Mouse (Mus musculus) forebrain, embryonic 13.5 days (tissue): ENCODE results near the gene Nol10. TPM values are rescaled to one million over a fixed set of nuclear protein-coding genes. Genes with fewer than 3 reads are reported as not detected.

Experiments
- ATAC-seq: fragments of 200-750 bp; cut with Nextera tagmentation; 2 replicates; pipeline ENCODE4 v1.8.0; 2017
- H3K27ac ChIP-seq: fragments of 300-500 bp; sonication (generic); 2 replicates; pipeline ENCODE4 v1.5.1; 2015; ENCODE audit warnings: inconsistent platforms, mild to moderate bottlenecking, moderate library complexity
- H3K27me3 ChIP-seq: fragments of 300-500 bp; sonication (generic); 2 replicates; pipeline ENCODE4 v1.6.1; 2015; ENCODE audit warnings: mild to moderate bottlenecking, inconsistent platforms
- H3K36me3 ChIP-seq: fragments of 300-500 bp; sonication (generic); 2 replicates; pipeline ENCODE4 v1.6.1; 2015; ENCODE audit warnings: mild to moderate bottlenecking, inconsistent platforms; ENCODE audit not compliant: poor library complexity, severe bottlenecking
- H3K4me1 ChIP-seq: fragments of 300-500 bp; sonication (generic); 2 replicates; pipeline ENCODE4 v1.6.1; 2015; ENCODE audit warnings: inconsistent platforms
- H3K4me2 ChIP-seq: fragments of 300-500 bp; sonication (generic); 2 replicates; pipeline ENCODE4 v1.6.1; 2015; ENCODE audit warnings: inconsistent platforms, mild to moderate bottlenecking, moderate library complexity
- H3K4me3 ChIP-seq: fragments of 300-500 bp; sonication (generic); 2 replicates; pipeline ENCODE4 v1.5.1; 2015; ENCODE audit warnings: mild to moderate bottlenecking, inconsistent platforms
- H3K9ac ChIP-seq: fragments of 300-500 bp; sonication (generic); 2 replicates; pipeline ENCODE4 v1.6.1; 2015; ENCODE audit warnings: mild to moderate bottlenecking, inconsistent platforms
- H3K9me3 ChIP-seq: fragments of 300-500 bp; sonication (generic); replicated peaks from 2 replicates; pipeline ENCODE4 v1.6.1; 2016; ENCODE audit warnings: inconsistent platforms
- WGBS: fragments of 180-500 bp; shearing (Covaris S2); methylation state at CpG from one replicate; pipeline ENCODE4 v1.1.7; 2015; 5-methylcytosine and 5-hydroxymethylcytosine counted together
- polyA plus RNA-seq: library from polyadenylated mRNA; unstranded; fragments of >200 nt; fragmentation: Nextera tagmentation; extraction: Ambion mirVana; gene quantifications from 2 replicates; pipeline ENCODE4 v1.2.1, GENCODE M21; 2015

Gene Nol10
- polyA plus RNA-seq, 1 experiment from 2014 or later = 26.4 TPM

GRCm38 (mm10) chr12:17425254-17426169 is 77.3 kb downstream of the Nol10 start:
- Histone ChIP-seq H3K9ac (no peak overlapping the region), H3K27ac (no peak overlapping the region), H3K9me3 (no peaks in the 10 kb centered on the region), H3K27me3 (no peaks in the 10 kb centered on the region), H3K4me3 (no peak overlapping the region), H3K36me3 (peaks cover 69% of the 10 kb centered on the region), H3K4me1 (peaks cover 5% of the 10 kb centered on the region), H3K4me2 (no peak overlapping the region)
- WGBS = 86% methylated on average over 11 of the region's 11 CpGs
- ATAC-seq = peak; percentile 53; the same call in 1 of the 2 replicates

GRCm38 (mm10) chr12:17426735-17427134 is 78.5 kb downstream of the Nol10 start:
- ATAC-seq = peak; percentile 38; the same call in 1 of the 2 replicates
- WGBS = 55% methylated on average over 3 of the region's 3 CpGs
- peak overlapping the region; percentile 63 for H3K27ac ChIP-seq
- no peaks in the 10 kb centered on the region for H3K9me3 ChIP-seq
- no peak overlapping the region for H3K9ac ChIP-seq
- H3K4me1 ChIP-seq = peaks cover 5% of the 10 kb centered on the region
- no peaks in the 10 kb centered on the region for H3K27me3 ChIP-seq
- H3K4me2 ChIP-seq = no peak overlapping the region
- no peak overlapping the region for H3K4me3 ChIP-seq
- H3K36me3 ChIP-seq = peaks cover 73% of the 10 kb centered on the region

- ATAC-seq = no peak
- H3K4me1 ChIP-seq = peaks cover 5% of the 10 kb centered on the region
- H3K27me3 ChIP-seq = no peaks in the 10 kb centered on the region
- H3K4me3 ChIP-seq = no peak overlapping the region
- no peak overlapping the region for H3K4me2 ChIP-seq
- WGBS = 68% methylated on average over 2 of the region's 2 CpGs
- peaks cover 63% of the 10 kb centered on the region for H3K36me3 ChIP-seq
- no peak overlapping the region for H3K27ac ChIP-seq
- H3K9me3 ChIP-seq = no peaks in the 10 kb centered on the region
- H3K9ac ChIP-seq = no peak overlapping the region
These were observed 82.3 kb downstream of the Nol10 start for GRCm38 (mm10) chr12:17430578-17430977.

GRCm38 (mm10) chr12:17431166-17431565 is 82.9 kb downstream of the Nol10 start:
- H3K4me3 ChIP-seq = no peak overlapping the region
- WGBS = 89% methylated on average over 5 of the region's 5 CpGs
- H3K4me2 ChIP-seq = no peak overlapping the region
- no peak overlapping the region for H3K9ac ChIP-seq
- H3K27ac ChIP-seq = no peak overlapping the region
- H3K27me3 ChIP-seq = no peaks in the 10 kb centered on the region
- ATAC-seq = no peak
- H3K4me1 ChIP-seq = peaks cover 5% of the 10 kb centered on the region
- H3K36me3 ChIP-seq = peaks cover 57% of the 10 kb centered on the region
- H3K9me3 ChIP-seq = no peaks in the 10 kb centered on the region

- Histone ChIP-seq H3K36me3 (peaks cover 53% of the 10 kb centered on the region), H3K4me1 (peaks cover 1% of the 10 kb centered on the region)
- WGBS = 81% methylated on average over 4 of the region's 4 CpGs
These were observed 83.6 kb downstream of the Nol10 start for GRCm38 (mm10) chr12:17431812-17432332.

GRCm38 (mm10) chr12:17433712-17434111 is 85.5 kb downstream of the Nol10 start:
- H3K36me3 ChIP-seq = peaks cover 44% of the 10 kb centered on the region
- H3K27me3 ChIP-seq = no peaks in the 10 kb centered on the region
- H3K9ac ChIP-seq = no peak overlapping the region
- no peaks in the 10 kb centered on the region for H3K9me3 ChIP-seq
- H3K4me3 ChIP-seq = no peak overlapping the region
- 95% methylated on average over 4 of the region's 4 CpGs for WGBS
- no peak for ATAC-seq
- no peak overlapping the region for H3K4me2 ChIP-seq
- H3K4me1 ChIP-seq = peaks cover 4% of the 10 kb centered on the region
- H3K27ac ChIP-seq = no peak overlapping the region

More at GRCm38 (mm10) chr12:17431812-17432332, 83.6 kb downstream of the Nol10 start:
- Histone ChIP-seq H3K27me3 (no peaks in the 10 kb centered on the region), H3K9ac (no peak overlapping the region), H3K9me3 (no peaks in the 10 kb centered on the region), H3K4me3 (no peak overlapping the region), H3K4me2 (no peak overlapping the region), H3K27ac (no peak overlapping the region)
- no peak for ATAC-seq

- Histone ChIP-seq H3K4me1 (peaks cover 12% of the 10 kb centered on the region), H3K9me3 (no peaks in the 10 kb centered on the region), H3K4me3 (no peak overlapping the region), H3K9ac (no peak overlapping the region), H3K27ac (no peak overlapping the region), H3K36me3 (peaks cover 20% of the 10 kb centered on the region; the same call in 1 of the 2 replicates), H3K27me3 (no peaks in the 10 kb centered on the region), H3K4me2 (no peak overlapping the region)
- WGBS = 92% methylated on average over 2 of the region's 2 CpGs
- ATAC-seq = no peak
These were observed 88.2 kb downstream of the Nol10 start for GRCm38 (mm10) chr12:17436471-17436870.

- 78% methylated on average over 7 of the region's 7 CpGs for WGBS
- Histone ChIP-seq H3K9ac (no peak overlapping the region), H3K27me3 (no peaks in the 10 kb centered on the region), H3K4me1 (peaks cover 15% of the 10 kb centered on the region), H3K36me3 (no peaks in the 10 kb centered on the region), H3K27ac (no peak overlapping the region), H3K9me3 (no peaks in the 10 kb centered on the region), H3K4me2 (no peak overlapping the region), H3K4me3 (no peak overlapping the region)
- no peak for ATAC-seq
These were observed 92.0 kb downstream of the Nol10 start for GRCm38 (mm10) chr12:17440251-17440651.

- H3K27me3 ChIP-seq = no peaks in the 10 kb centered on the region
- H3K9ac ChIP-seq = no peak overlapping the region
- peaks cover 15% of the 10 kb centered on the region for H3K4me1 ChIP-seq
- no peaks in the 10 kb centered on the region for H3K36me3 ChIP-seq
- ATAC-seq = no peak
- no peak overlapping the region for H3K4me2 ChIP-seq
- H3K4me3 ChIP-seq = no peak overlapping the region
- H3K9me3 ChIP-seq = no peaks in the 10 kb centered on the region
- no peak overlapping the region for H3K27ac ChIP-seq
- 43% methylated on average over 9 of the region's 9 CpGs for WGBS
These were observed 93.2 kb downstream of the Nol10 start for GRCm38 (mm10) chr12:17441495-17441894.

GRCm38 (mm10) chr12:17444406-17444805 is 96.1 kb downstream of the Nol10 start:
- 82% methylated on average over 11 of the region's 11 CpGs for WGBS
- Histone ChIP-seq H3K9me3 (no peaks in the 10 kb centered on the region), H3K4me1 (peaks cover 4% of the 10 kb centered on the region; the same call in 1 of the 2 replicates), H3K27ac (no peak overlapping the region), H3K9ac (no peak overlapping the region), H3K4me3 (no peak overlapping the region), H3K36me3 (no peaks in the 10 kb centered on the region), H3K4me2 (no peak overlapping the region), H3K27me3 (no peaks in the 10 kb centered on the region)
- ATAC-seq = no peak

- ATAC-seq = no peak
- H3K27ac ChIP-seq = no peak overlapping the region
- 91% methylated on average over 7 of the region's 7 CpGs for WGBS
- H3K4me2 ChIP-seq = no peak overlapping the region
- no peaks in the 10 kb centered on the region for H3K36me3 ChIP-seq
- H3K27me3 ChIP-seq = no peaks in the 10 kb centered on the region
- no peaks in the 10 kb centered on the region for H3K9me3 ChIP-seq
- peaks cover 3% of the 10 kb centered on the region; the same call in 1 of the 2 replicates for H3K4me1 ChIP-seq
- H3K4me3 ChIP-seq = no peak overlapping the region
- no peak overlapping the region for H3K9ac ChIP-seq
These were observed 97.0 kb downstream of the Nol10 start for GRCm38 (mm10) chr12:17445251-17445650.

- Histone ChIP-seq H3K36me3 (no peaks in the 10 kb centered on the region), H3K4me3 (no peak overlapping the region), H3K4me1 (no peaks in the 10 kb centered on the region), H3K9ac (no peak overlapping the region), H3K27ac (no peak overlapping the region), H3K27me3 (no peaks in the 10 kb centered on the region), H3K9me3 (no peaks in the 10 kb centered on the region), H3K4me2 (no peak overlapping the region)
- ATAC-seq = no peak
- WGBS = 83% methylated on average over 3 of the region's 3 CpGs
These were observed 100.5 kb downstream of the Nol10 start for GRCm38 (mm10) chr12:17448781-17449180.
